Mouse (Mus musculus) right cerebral cortex, postnatal 4 days (tissue): ENCODE measurements around the gene Gadd45g.

Source experiments
- DNase-seq: peaks from one replicate; pipeline ENCODE4 v3.0.0-alpha.2; 2022

Gadd45g gene

DNA sequence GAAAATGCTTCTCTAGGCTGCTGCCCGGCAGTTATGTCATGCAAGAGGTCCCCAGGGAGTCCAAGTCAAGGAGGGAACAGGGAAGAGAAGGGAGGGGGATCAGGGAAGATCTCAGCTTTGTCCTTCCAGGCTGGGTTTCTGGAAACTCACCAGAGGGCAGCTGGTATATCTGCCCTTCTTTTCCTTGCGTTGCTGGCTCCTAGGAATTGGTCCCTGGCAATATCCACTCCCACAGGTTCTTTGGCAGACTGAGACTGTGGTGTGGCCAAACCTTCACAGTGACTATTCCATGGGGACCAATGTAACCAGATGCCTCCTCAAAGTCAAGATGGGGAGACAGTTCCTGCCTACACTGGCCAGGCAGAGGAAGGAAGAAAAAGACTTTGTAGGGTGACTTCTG is 41.9 kb downstream of the Gadd45g start:
- no peak for DNase-seq

DNA sequence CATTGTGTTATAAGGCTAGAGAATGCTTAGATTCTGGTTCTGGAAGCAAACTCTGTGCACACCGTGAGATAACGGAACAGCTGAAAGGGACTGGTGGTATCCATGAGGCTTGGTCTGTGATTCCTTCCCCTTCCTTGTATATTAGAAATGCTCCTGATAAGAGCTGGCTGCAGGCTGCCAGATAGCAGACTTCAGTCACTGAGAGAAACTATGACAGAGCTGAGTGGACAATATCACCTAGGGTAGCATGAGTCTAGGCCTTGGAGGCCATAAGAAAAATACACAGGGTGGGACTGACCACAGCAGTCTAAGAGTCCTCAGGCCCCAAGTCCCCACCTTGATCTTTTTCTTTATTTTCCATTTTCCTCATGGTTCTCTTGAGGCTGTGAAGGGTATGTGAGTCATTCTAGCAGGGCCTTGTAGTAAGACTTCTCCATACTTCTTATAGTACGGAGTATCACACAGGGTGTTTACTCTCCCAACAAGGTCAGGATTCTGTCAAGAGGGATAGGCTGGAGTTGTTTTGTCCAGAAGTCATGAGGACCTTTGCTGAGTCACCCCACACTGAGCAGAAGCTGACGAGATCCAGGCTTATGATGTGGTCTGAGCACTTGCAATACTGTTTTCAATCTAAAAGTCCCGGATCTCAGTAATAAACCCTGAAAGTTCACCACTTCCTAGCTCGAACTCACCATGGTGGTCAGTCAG is 45.5 kb downstream of the Gadd45g start:
- DNase-seq: no peak

DNA sequence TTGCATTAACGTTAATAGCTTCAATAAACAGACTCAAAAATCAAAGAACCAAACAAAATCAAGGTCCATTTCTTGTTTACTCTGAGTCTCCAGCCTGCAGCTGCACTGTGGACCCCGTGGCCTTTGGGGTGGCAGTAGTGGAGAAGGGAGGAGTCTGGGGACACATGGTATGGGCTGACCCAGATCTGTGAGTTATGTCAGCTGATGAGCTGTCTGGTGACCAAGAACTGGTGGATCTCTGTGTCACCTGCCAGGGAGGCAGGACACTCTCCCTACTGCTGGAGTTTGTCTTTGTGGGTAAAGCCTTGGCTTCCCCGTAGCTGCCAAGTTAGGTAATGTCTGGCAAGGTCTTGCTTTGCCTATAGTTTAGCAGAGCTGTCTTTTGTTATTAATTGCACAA is 51.1 kb downstream of the Gadd45g start:
- DNase-seq: no peak
